Mouse (Mus musculus) stomach, embryonic 16.5 days (tissue): Measurements from ENCODE around the gene Zcchc14. TPM values are rescaled to one million over a fixed set of nuclear protein-coding genes. Genes with fewer than 3 reads are reported as not detected.

Experiments used
- ATAC-seq: fragments of 200-750 bp; cut with Nextera tagmentation; 2 replicates; pipeline ENCODE4 v1.8.0; 2017; ENCODE audit warnings: moderate number of reproducible peaks, moderate TSS enrichment; ENCODE audit not compliant: insufficient read depth, low FRiP score
- H3K27ac ChIP-seq: fragments of 300-500 bp; sonication (generic); 2 replicates; pipeline ENCODE4 v1.5.1; 2014; ENCODE audit warnings: low read length
- H3K27me3 ChIP-seq: fragments of 300-500 bp; sonication (generic); 2 replicates; pipeline ENCODE4 v1.6.1; 2014; ENCODE audit warnings: low read length, control low read depth, mixed read lengths; ENCODE audit not compliant: control insufficient read depth, insufficient read depth
- H3K36me3 ChIP-seq: fragments of 300-500 bp; sonication (generic); 2 replicates; pipeline ENCODE4 v1.6.1; 2014; ENCODE audit warnings: low read length; ENCODE audit not compliant: control insufficient read depth, insufficient read depth
- H3K4me1 ChIP-seq: fragments of 300-500 bp; sonication (generic); 2 replicates; pipeline ENCODE4 v1.6.1; 2014; ENCODE audit warnings: low read length, control low read depth, mixed read lengths; ENCODE audit not compliant: control insufficient read depth, insufficient read depth
- H3K4me2 ChIP-seq: fragments of 300-500 bp; sonication (generic); 2 replicates; pipeline ENCODE4 v1.6.1; 2014; ENCODE audit warnings: low read depth, low read length, mixed read lengths
- H3K4me3 ChIP-seq: fragments of 300-500 bp; sonication (generic); replicated peaks from 2 replicates; pipeline ENCODE4 v1.5.1; 2014; ENCODE audit warnings: mild to moderate bottlenecking, low read length
- H3K9ac ChIP-seq: fragments of 300-500 bp; sonication (generic); 2 replicates; pipeline ENCODE4 v1.6.1; 2014; ENCODE audit warnings: low read length
- H3K9me3 ChIP-seq: fragments of 300-500 bp; sonication (generic); replicated peaks from 2 replicates; pipeline ENCODE4 v1.6.1; 2016; ENCODE audit warnings: low read length, control low read depth; ENCODE audit not compliant: control insufficient read depth
- WGBS: fragments of 180-500 bp; shearing (Covaris S2); extraction: QIAGEN DNeasy Blood & Tissue Kit; methylation state at CpG from one replicate; pipeline ENCODE4 v1.1.7; 2014; 5-methylcytosine and 5-hydroxymethylcytosine counted together
- polyA plus RNA-seq: library from polyadenylated mRNA; unstranded; fragments of >200 nt; fragmentation: Nextera tagmentation; extraction: Ambion mirVana; gene quantifications from 2 replicates; pipeline ENCODE4 v1.2.1, GENCODE M21; 2015

Zcchc14 gene
- polyA plus RNA-seq, 1 experiment from 2014 or later = 13.2 TPM

- Histone ChIP-seq H3K4me3 (no peak overlapping the region), H3K9me3 (no peaks in the 10 kb centered on the region), H3K9ac (no peak overlapping the region), H3K36me3 (no peaks in the 10 kb centered on the region), H3K27me3 (no peaks in the 10 kb centered on the region), H3K4me1 (peaks cover 32% of the 10 kb centered on the region; the same call in 1 of the 2 replicates), H3K4me2 (no peak overlapping the region), H3K27ac (no peak overlapping the region)
- WGBS = 85% methylated on average over 3 of the region's 3 CpGs
- no peak for ATAC-seq
Observed at GRCm38 (mm10) chr8:121575661-121576060, 77.0 kb downstream of the Zcchc14 start.

DNA sequence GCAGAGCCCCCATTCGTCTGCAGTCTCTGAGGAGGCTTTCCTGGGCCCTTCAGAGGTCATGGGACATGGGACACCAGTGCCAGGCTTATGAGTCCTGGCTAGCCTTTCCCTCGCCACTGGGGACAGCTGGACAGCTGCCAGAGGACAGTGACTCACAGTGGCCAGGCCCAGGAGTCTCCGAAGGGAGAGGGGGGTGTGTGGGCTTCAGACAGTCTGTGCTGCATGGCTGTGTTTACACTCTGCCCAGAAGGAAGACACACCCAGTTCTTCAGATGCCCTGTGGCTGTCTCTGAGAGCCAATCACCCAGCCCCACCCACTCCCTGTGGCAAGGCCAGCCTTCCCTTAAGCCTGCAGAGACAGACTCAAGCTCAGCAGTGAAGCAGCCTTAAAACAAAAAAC is 79.4 kb downstream of the Zcchc14 start:
- H3K4me2 ChIP-seq = no peak overlapping the region
- no peaks in the 10 kb centered on the region for H3K36me3 ChIP-seq
- H3K27ac ChIP-seq = no peak overlapping the region
- H3K9ac ChIP-seq = no peak overlapping the region
- no peaks in the 10 kb centered on the region for H3K27me3 ChIP-seq
- ATAC-seq = peak; percentile 55; the same call in 1 of the 2 replicates
- no peak overlapping the region for H3K4me3 ChIP-seq
- no peaks in the 10 kb centered on the region for H3K9me3 ChIP-seq
- 28% methylated on average over 3 of the region's 3 CpGs for WGBS
- H3K4me1 ChIP-seq = peaks cover 26% of the 10 kb centered on the region; the same call in 1 of the 2 replicates

GRCm38 (mm10) chr8:121572121-121572520 is 80.6 kb downstream of the Zcchc14 start:
- no peak overlapping the region for H3K27ac ChIP-seq
- no peak overlapping the region for H3K4me2 ChIP-seq
- H3K27me3 ChIP-seq = no peaks in the 10 kb centered on the region
- H3K36me3 ChIP-seq = no peaks in the 10 kb centered on the region
- no peak overlapping the region for H3K4me3 ChIP-seq
- WGBS = 74% methylated on average over 7 of the region's 7 CpGs
- peaks cover 18% of the 10 kb centered on the region; the same call in 1 of the 2 replicates for H3K4me1 ChIP-seq
- no peak overlapping the region for H3K9ac ChIP-seq
- no peaks in the 10 kb centered on the region for H3K9me3 ChIP-seq
- no peak for ATAC-seq

GRCm38 (mm10) chr8:121570801-121571200 is 81.9 kb downstream of the Zcchc14 start:
- ATAC-seq = no peak
- H3K36me3 ChIP-seq = no peaks in the 10 kb centered on the region
- no peak overlapping the region for H3K4me3 ChIP-seq
- H3K27me3 ChIP-seq = no peaks in the 10 kb centered on the region
- no peaks in the 10 kb centered on the region for H3K9me3 ChIP-seq
- no peak overlapping the region for H3K4me2 ChIP-seq
- 70% methylated on average over 17 of the region's 17 CpGs for WGBS
- no peak overlapping the region for H3K27ac ChIP-seq
- H3K9ac ChIP-seq = no peak overlapping the region
- peaks cover 12% of the 10 kb centered on the region; the same call in 1 of the 2 replicates for H3K4me1 ChIP-seq

- H3K27ac ChIP-seq = no peak overlapping the region
- H3K27me3 ChIP-seq = no peaks in the 10 kb centered on the region
- no peaks in the 10 kb centered on the region for H3K36me3 ChIP-seq
- H3K9me3 ChIP-seq = no peaks in the 10 kb centered on the region
- no peak overlapping the region for H3K4me3 ChIP-seq
- no peak overlapping the region for H3K9ac ChIP-seq
- 0 out of 2 replicates have a peak overlapping the region, but pooled peaks have one; percentile 7 for H3K4me2 ChIP-seq
- ATAC-seq = no peak
- H3K4me1 ChIP-seq = peaks cover 12% of the 10 kb centered on the region; the same call in 1 of the 2 replicates
- WGBS = 70% methylated on average over 21 of the region's 21 CpGs
Observed at GRCm38 (mm10) chr8:121570335-121570734, 82.4 kb downstream of the Zcchc14 start.

DNA sequence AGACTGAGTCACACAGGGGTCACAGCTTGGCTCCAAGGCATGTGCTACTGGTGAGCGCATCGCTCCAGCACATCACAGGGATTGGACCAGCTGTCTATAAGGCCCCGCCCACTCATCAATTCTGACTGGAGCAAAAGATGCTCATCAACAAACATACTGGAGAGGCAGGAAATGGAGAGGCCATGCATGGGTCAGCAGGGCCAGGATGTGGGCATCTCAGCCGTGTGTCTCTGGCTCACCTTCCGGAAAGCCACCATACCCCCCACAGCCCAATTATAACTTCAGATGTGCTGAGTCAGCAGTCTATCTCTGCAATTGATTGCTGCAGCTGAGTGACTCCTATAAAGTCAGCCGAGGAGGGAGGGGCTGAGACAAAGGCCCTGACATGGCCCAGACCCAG is 84.4 kb downstream of the Zcchc14 start:
- Histone ChIP-seq H3K27ac (no peak overlapping the region), H3K9me3 (no peaks in the 10 kb centered on the region), H3K27me3 (no peaks in the 10 kb centered on the region), H3K36me3 (no peaks in the 10 kb centered on the region), H3K4me1 (0 out of 2 replicates have a peak, but pooled peaks cover 7% of the 10 kb centered on the region), H3K4me2 (no peak overlapping the region), H3K9ac (no peak overlapping the region), H3K4me3 (no peak overlapping the region)
- ATAC-seq = no peak
- 49% methylated on average over 6 of the region's 6 CpGs for WGBS

GRCm38 (mm10) chr8:121563701-121564100 is 89.0 kb downstream of the Zcchc14 start:
- no peak overlapping the region for H3K9ac ChIP-seq
- no peak overlapping the region; the same call in 1 of the 2 replicates for H3K27ac ChIP-seq
- ATAC-seq = no peak
- H3K36me3 ChIP-seq = peaks cover 10% of the 10 kb centered on the region; the same call in 1 of the 2 replicates
- 0 out of 2 replicates have a peak, but pooled peaks cover 3% of the 10 kb centered on the region for H3K4me1 ChIP-seq
- H3K4me2 ChIP-seq = no peak overlapping the region
- H3K9me3 ChIP-seq = no peaks in the 10 kb centered on the region
- WGBS = 63% methylated on average over 6 of the region's 6 CpGs
- H3K4me3 ChIP-seq = no peak overlapping the region
- no peaks in the 10 kb centered on the region for H3K27me3 ChIP-seq

- Histone ChIP-seq H3K4me2 (no peak overlapping the region), H3K4me1 (no peaks in the 10 kb centered on the region), H3K27me3 (no peaks in the 10 kb centered on the region), H3K36me3 (peaks cover 10% of the 10 kb centered on the region; the same call in 1 of the 2 replicates), H3K9ac (no peak overlapping the region), H3K4me3 (no peak overlapping the region), H3K9me3 (no peaks in the 10 kb centered on the region), H3K27ac (no peak overlapping the region)
- peak; percentile 58; the same call in 1 of the 2 replicates for ATAC-seq
- WGBS = 67% methylated on average over 9 of the region's 9 CpGs
Observed at GRCm38 (mm10) chr8:121562941-121563351, 89.8 kb downstream of the Zcchc14 start.

DNA sequence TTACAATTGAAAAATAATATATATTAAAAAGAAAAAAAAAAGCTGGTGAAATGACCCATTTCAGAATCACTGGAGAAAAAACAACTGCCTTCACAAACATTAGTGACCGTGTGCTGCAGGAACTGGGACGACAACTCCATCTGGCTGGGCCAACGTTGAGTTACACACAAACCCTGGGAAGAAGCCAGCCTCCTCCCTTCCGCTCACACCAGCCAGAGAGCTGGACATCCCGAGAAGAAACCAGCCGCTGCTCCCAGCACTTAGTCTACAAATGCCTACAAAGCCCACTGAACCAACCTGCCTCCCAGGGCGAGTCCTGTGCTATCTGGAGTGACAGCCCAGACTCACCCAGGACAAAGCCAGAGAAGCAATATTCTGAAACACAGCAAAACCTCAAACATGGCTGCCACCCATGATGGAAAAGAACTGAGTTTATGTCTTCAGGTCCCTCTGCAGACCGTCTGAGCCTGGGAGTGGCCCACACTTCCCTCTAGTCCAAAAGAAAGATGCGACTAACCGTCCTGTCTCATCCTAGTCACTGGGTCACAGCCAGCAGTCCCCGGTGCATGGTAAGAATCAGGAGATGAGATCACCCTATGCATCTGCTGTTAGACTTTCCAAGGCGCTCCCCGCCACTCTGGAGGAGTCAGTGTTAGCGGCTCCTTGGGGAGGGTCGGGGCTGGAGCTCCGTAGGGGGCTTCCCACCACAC is 90.9 kb downstream of the Zcchc14 start:
- no peaks in the 10 kb centered on the region for H3K9me3 ChIP-seq
- H3K4me2 ChIP-seq = no peak overlapping the region
- ATAC-seq = no peak
- H3K9ac ChIP-seq = no peak overlapping the region
- H3K36me3 ChIP-seq = peaks cover 10% of the 10 kb centered on the region; the same call in 1 of the 2 replicates
- H3K27ac ChIP-seq = no peak overlapping the region
- H3K27me3 ChIP-seq = no peaks in the 10 kb centered on the region
- no peaks in the 10 kb centered on the region for H3K4me1 ChIP-seq
- H3K4me3 ChIP-seq = no peak overlapping the region
- 78% methylated on average over 16 of the region's 16 CpGs for WGBS
